8 mouse cellular contexts compared by ENCODE assay signal in genomic region chr16:16911641-16912597, GRCm38 (mm10). TPM values are rescaled to one million over a fixed set of nuclear protein-coding genes. Genes with fewer than 3 reads are reported as not detected.
DNase-seq lines count a peak whose midpoint lies in the region; ATAC-seq and TF ChIP-seq lines count a peak whose summit lies in the region.

No protein-coding gene starts in this region.

- no peak overlapping the region for H3K9ac ChIP-seq in embryonic facial prominence, embryonic 12.5 days

- WGBS in embryonic facial prominence, embryonic 12.5 days, result 36% methylated on average over 13 of the region's 13 CpGs

- peaks cover 65% of the 10 kb centered on the region for H3K36me3 ChIP-seq in embryonic facial prominence, embryonic 12.5 days
- no peaks in the 10 kb centered on the region for H3K36me3 ChIP-seq in myocyte (ENCODE audit: control insufficient read depth, insufficient read depth)
- H3K36me3 ChIP-seq in splenic B cell, adult 2 months (ENCODE audit: control insufficient read depth, insufficient read depth, low read length, poor library complexity, severe bottlenecking), result peaks cover 7% of the 10 kb centered on the region

- no peak for TF ChIP-seq POLR2A in myocyte (IDR thresholded peaks at IDR 0.05; ENCODE audit: insufficient read length, low read depth)

- H3K79me2 ChIP-seq in myocyte (ENCODE audit: control insufficient read depth, insufficient read depth), result no peaks in the 10 kb centered on the region

- DNase-seq in 3T3-L1 (ENCODE audit: low read depth, low spot score) (peak; percentile 92), liver (peak; percentile 71)
- peak; percentile 75 for DNase-seq in adrenal gland, postnatal 25 days
- peak; percentile 85 for DNase-seq in heart, adult 8-10 months (ENCODE audit: low spot score)
- peak; percentile 79 for DNase-seq in kidney, adult 9 months
- DNase-seq in splenic B cell, adult 2 months (ENCODE audit: low read depth, low spot score), result peak; percentile 78

- H3K4me3 ChIP-seq in embryonic facial prominence, embryonic 12.5 days, result no peak overlapping the region
- H3K4me3 ChIP-seq in myocyte, result no peak overlapping the region

- H3ac ChIP-seq in myocyte (ENCODE audit: control insufficient read depth, insufficient read length), result no peak overlapping the region

- no peaks in the 10 kb centered on the region for H3K4me1 ChIP-seq in embryonic facial prominence, embryonic 12.5 days

- ATAC-seq in embryonic facial prominence, embryonic 12.5 days (ENCODE audit: insufficient number of reproducible peaks, insufficient read depth, low FRiP score, low TSS enrichment), result peak; percentile 83

- H3K27me3 ChIP-seq in embryonic facial prominence, embryonic 12.5 days, result no peaks in the 10 kb centered on the region
- no peaks in the 10 kb centered on the region for H3K27me3 ChIP-seq in myocyte (ENCODE audit: control insufficient read depth, insufficient read depth, insufficient read length)
- no peaks in the 10 kb centered on the region for H3K27me3 ChIP-seq in splenic B cell, adult 2 months (ENCODE audit: control insufficient read depth, insufficient read depth, low read length, poor library complexity, severe bottlenecking)

- H3K4me2 ChIP-seq in embryonic facial prominence, embryonic 12.5 days (replicated peaks), result no peak overlapping the region
- H3K4me2 ChIP-seq in myocyte (ENCODE audit: low read depth), result no peak overlapping the region

- H3K27ac ChIP-seq in embryonic facial prominence, embryonic 12.5 days, result no peak overlapping the region

- H3K9me3 ChIP-seq in embryonic facial prominence, embryonic 12.5 days, result no peaks in the 10 kb centered on the region

TF ChIP-seq in myocyte, 11 proteins besides CTCF, POLR2A, EP300 and RAD21:
- peak in 2 of 3 experiments; percentile 12 to 56 for TF ChIP-seq MYOD1 (IDR thresholded peaks at IDR 0.05; ENCODE audit: control insufficient read depth in 1 of 3, insufficient read length in 2 of 3, low read depth in 2 of 3)
- TF ChIP-seq REST (IDR thresholded peaks at IDR 0.05; ENCODE audit: insufficient read depth, insufficient read length), result no peak
- no peak for TF ChIP-seq TCF12 (IDR thresholded peaks at IDR 0.05; ENCODE audit: insufficient read depth, poor library complexity, severe bottlenecking)
- TF ChIP-seq MYOG (IDR thresholded peaks at IDR 0.05; ENCODE audit: control insufficient read depth in 1 of 3, insufficient read depth in 1 of 3, insufficient read length in 2 of 3, low read depth in 2 of 3), result peak in 1 of 3 experiments; percentile 51

RNA-seq across cellular contexts. Expression of gene Ppm1f, which starts 15.7 kb away (rescaled TPM):
- total RNA-seq in adrenal gland, postnatal 25 days (2021), result 42.7 and 45.4 TPM in 2 replicates
- polyA plus RNA-seq in embryonic facial prominence, embryonic 12.5 days (2016; fragmentation: Nextera tagmentation; extraction: Ambion mirVana), result 36.3 and 38.4 TPM in 2 replicates
- 10 to 100 TPM; 24.7 to 32.6 (median 29.8) TPM for total RNA-seq in heart, adult 8-10 months (2022)
- 17.9 TPM for polyA plus RNA-seq in myocyte (2012; fragmentation: generic; extraction: Trizol)

RNA-seq across cellular contexts. Expression of gene Vpreb1, which starts 41.3 kb away (rescaled TPM):
- total RNA-seq in adrenal gland, postnatal 25 days (2021), result 0.91 TPM in 1 of 2 replicates, not detected in the other
- polyA plus RNA-seq in embryonic facial prominence, embryonic 12.5 days (2016; fragmentation: Nextera tagmentation; extraction: Ambion mirVana), result 1.7 and 2.3 TPM in 2 replicates
- total RNA-seq in heart, adult 8-10 months (2022), result not detected
- polyA plus RNA-seq in myocyte (2012; fragmentation: generic; extraction: Trizol), result 0.83 TPM

RNA-seq across cellular contexts. Expression of gene Top3b, which starts 41.4 kb away (rescaled TPM):
- 74.9 and 75.2 TPM in 2 replicates for total RNA-seq in adrenal gland, postnatal 25 days (2021)
- polyA plus RNA-seq in embryonic facial prominence, embryonic 12.5 days (2016; fragmentation: Nextera tagmentation; extraction: Ambion mirVana), result 82.7 and 87.1 TPM in 2 replicates
- total RNA-seq in heart, adult 8-10 months (2022), result 10 to 100 TPM; 23.7 to 31.4 (median 24.6) TPM
- polyA plus RNA-seq in myocyte (2012; fragmentation: generic; extraction: Trizol), result 50.6 TPM

RNA-seq across cellular contexts. Expression of gene Igll1, which starts 48.1 kb away (rescaled TPM):
- not detected in 2 replicates for total RNA-seq in adrenal gland, postnatal 25 days (2021)
- not detected in 2 replicates for polyA plus RNA-seq in embryonic facial prominence, embryonic 12.5 days (2016; fragmentation: Nextera tagmentation; extraction: Ambion mirVana)
- not detected for total RNA-seq in heart, adult 8-10 months (2022)
- polyA plus RNA-seq in myocyte (2012; fragmentation: generic; extraction: Trizol), result not detected
